Mouse (Mus musculus) kidney, adult 2 months (tissue): ENCODE results near the gene Clec11a.

Experiments
- CTCF ChIP-seq: fragments of 200-500 bp; conservative IDR thresholded peaks from 2 replicates; pipeline ENCODE4 v1.5.1; 2011; ENCODE audit warnings: low read depth, mild to moderate bottlenecking, control low read depth, low read length, moderate library complexity, mixed read lengths; ENCODE audit not compliant: insufficient read depth, insufficient read length
- POLR2A ChIP-seq: fragments of 200-500 bp; IDR thresholded peaks from one replicate; pipeline ENCODE4 v1.6.1; 2011; ENCODE audit warnings: low read depth, low read length, control low read depth

DNA sequence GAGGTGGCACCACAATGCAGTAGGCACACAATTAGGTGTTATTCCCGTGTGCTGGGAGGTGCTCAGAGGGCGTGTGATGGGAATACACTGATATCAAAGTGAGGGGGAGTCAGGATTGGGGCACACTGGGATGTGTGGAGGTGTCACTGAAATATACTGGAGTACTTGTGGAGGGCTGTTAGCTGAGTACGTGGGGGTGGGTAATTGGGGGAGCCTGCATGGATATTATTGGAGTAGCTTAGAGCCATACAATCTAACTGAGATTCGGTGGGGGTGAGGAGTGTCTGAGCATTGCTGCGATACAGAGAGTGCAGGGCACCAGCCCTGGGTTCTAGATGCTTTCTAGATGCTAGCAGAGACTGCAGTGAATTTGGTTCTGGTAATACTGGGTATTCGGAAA lies 33.5 kb upstream of the Clec11a start:
- TF ChIP-seq CTCF (no peak), POLR2A (no peak)
